Mouse (Mus musculus) T-helper 17 cell (primary cell): ENCODE results near the gene Ankrd33b.

Experiments
- in situ Hi-C, 2 experiments: fragments of 300-600 bp; cut with MboI, MseI; formaldehyde crosslinking; loops; 1 replicate in 1 of 2; 2 replicates in 1 of 2; pipeline ENCODE4 v1.15.1; 2025; ENCODE audit warnings: high pct_unique_total_duplicates in 2 of 2

Ankrd33b gene

GRCm38 (mm10) chr15:31369125-31369612 is 1.6 kb upstream of the Ankrd33b start:
- in situ Hi-C loops = loop anchor here (5.0 kb wide), 2 partner anchors 42 to 43 kb away; no protein-coding TSS in a partner anchor

DNA sequence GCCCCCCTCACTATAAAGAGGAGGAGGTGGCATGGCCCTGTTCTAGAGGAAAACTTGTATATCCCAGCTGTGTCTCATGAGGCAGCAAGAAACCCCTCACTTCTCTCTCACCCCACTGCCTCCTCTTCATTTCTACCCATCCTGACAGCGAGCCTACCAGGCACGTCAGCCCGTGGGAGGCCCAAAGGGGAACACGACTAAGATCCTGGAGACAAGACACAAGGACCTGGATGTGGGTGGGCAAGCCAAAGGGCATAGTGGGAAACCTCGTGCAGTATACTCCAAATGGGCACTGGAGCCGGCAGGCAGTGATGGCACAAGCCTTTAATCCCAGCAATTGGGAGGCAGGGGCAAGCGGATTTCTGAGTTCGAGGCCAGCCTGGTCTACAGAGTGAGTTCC is 1.0 kb upstream of the Ankrd33b start:
- in situ Hi-C loops = loop anchor here (5.0 kb wide), 2 partner anchors 41 to 44 kb away; no protein-coding TSS in a partner anchor

- in situ Hi-C loops = loop anchor here (5.0 kb wide), 2 partner anchors 40 to 45 kb away; no protein-coding TSS in a partner anchor
Observed at GRCm38 (mm10) chr15:31366596-31367480, 688 bp downstream of the Ankrd33b start.

- in situ Hi-C loops = loop anchor here (5.0 kb wide), 2 partner anchors 39 to 46 kb away; no protein-coding TSS in a partner anchor
Observed at GRCm38 (mm10) chr15:31365720-31366591, 1.6 kb downstream of the Ankrd33b start.

DNA sequence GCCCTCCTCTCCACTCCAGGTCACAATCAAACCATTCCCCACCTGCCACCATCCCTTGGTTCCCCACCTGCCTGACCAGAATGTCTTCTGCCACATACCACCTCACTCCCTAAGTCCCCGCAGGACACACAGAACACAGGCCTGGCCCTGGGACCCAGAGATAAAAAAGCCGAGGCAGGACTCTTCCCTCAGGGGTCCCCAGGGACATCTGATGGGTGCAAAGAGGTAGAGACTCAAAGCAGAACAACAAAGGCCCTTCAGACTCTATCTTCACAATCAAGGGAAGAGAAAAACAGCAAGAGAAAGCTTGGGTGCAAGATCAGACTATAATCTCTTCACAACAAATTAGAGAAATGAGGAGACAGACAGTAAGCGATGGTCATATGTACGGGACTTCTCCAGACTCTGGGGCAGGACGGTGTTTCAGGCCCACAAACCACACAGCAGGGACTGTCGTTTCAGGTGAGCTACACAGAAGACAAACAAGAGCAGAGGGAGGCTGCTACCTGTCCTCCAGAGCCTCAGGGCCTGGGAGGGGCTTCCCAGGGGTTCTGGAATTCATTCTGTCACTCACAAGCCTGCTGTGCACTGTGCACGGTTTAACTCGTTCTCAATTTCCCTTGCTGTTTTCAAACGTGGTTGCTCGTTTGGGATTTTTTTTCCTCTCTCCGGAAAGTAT is 2.3 kb downstream of the Ankrd33b start:
- in situ Hi-C loops = loop anchor here (5.0 kb wide), 2 partner anchors 38 to 47 kb away; no protein-coding TSS in a partner anchor

DNA sequence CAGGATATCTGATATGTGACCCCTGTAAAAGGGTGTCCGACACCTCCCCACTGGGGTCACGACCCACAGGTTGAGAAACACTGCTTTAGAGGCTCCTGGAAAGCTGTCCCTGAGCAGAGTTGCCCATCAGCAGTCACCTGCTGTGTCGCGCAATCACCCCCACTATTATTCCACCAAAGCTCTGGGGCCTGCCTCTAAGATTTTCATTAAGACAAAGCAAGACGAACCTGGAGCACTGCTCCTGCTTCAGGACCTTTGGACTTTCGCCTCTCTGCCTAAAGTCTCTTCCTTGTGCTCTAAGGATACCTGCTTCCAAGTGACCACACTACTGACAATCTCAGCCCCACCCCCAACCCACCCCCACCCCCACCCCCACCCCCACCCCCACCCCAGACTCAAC is 3.1 kb downstream of the Ankrd33b start:
- in situ Hi-C loops = no loop called here

DNA sequence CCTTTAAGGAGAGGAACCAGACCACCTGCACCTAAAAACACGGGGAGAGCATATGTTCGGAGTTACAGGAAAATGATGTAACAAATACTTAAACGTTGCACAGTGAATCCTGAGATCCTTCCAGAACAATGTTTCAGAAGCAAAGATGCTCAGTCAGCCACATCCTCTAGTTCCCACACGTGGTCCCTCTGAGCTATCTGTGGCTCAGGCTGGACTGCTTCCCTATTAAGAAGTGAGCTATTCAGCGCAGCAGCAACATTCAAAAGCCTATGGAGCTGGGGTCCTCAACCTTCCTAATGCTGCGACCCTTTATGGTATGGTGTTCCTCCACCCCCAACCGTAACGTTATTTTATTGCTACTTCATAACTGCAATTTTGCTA is 3.6 kb downstream of the Ankrd33b start:
- in situ Hi-C loops = no loop called here

DNA sequence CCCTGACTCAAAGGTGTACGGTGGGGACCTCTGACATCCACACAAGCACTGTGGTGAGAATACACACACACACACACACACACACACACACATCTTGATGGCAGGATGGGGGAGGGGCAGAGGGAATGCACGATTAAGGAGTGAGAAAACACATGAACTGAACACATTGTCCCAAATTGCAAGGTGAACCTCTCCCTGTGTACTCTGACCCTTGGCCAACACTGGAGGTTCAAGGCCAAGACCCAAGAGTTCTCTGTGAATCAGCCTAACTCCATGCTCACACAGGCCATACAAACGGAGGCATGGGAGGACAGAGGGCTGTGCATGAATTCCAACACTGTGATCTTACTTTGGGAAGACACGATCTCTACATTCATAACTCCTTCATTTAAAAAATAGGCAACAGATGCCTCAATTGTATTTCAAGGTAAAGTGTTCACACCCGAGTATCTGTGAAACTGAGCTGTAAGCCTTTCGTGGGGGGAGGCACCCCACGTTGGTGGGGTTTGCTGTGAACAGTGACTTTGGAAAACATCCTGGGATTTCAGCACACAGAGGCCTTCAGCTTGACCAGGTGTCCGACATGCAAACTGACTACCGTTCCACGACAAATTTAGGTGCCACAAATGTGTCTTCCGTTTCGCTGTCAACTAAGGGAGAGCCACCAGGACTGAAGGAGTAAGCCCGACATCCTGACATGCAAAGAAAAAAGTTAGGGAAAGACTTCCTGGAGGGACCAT is 4.1 kb downstream of the Ankrd33b start:
- in situ Hi-C loops = no loop called here

DNA sequence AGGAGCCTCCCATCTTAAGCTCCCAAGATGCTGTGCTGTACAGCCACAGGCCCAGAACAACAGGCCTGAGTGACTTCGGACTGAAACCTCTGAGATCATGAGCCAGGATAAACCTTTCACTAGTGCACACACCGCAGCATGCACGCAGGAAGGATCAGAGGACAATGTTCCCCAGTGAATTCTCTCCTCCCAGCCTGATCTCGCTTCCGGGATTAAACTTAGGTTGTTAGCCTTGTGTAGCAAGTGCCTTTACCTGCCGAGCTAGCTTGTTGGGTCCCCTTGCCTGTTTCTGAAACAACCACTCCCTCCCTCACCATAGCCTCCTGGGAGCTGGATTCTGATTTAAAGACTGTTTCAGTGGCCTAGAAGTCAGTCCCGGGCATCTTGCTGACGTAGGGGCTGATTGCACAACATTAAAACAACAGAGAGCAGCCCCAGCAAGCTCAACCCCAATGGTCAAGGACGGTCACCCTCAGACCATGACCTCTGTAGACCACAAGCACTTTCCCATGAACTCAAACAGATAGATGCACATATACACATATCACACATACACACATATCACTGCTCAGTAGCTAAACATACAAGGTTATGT is 6.2 kb downstream of the Ankrd33b start:
- in situ Hi-C loops = no loop called here

- in situ Hi-C loops = no loop called here
Observed at GRCm38 (mm10) chr15:31360593-31360992, 6.9 kb downstream of the Ankrd33b start.

DNA sequence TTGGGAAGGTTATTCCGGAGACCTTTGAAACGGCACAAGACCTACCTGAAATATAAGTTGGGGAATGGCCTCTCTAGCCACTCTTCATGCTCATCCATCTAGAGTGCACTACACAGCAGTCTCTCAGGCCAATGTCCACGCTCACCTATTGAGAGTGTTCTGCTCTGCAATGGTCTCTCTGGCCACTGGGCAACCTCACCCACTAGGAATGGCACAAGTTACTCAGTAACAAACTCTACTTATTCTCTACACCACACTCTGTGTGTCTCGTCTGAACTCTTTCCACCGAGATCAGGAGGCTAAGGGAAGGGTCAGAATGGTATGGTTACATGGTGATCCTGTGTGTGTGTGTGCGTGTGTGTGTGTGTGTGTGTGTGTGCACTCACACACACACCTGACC is 7.7 kb downstream of the Ankrd33b start:
- in situ Hi-C loops = no loop called here

GRCm38 (mm10) chr15:31352494-31353279 is 14.8 kb downstream of the Ankrd33b start:
- in situ Hi-C loops = no loop called here

GRCm38 (mm10) chr15:31349810-31350341 is 17.6 kb downstream of the Ankrd33b start:
- in situ Hi-C loops = loop anchor here (25.0 kb wide), 1 partner anchor 237 kb away; no protein-coding TSS in a partner anchor

DNA sequence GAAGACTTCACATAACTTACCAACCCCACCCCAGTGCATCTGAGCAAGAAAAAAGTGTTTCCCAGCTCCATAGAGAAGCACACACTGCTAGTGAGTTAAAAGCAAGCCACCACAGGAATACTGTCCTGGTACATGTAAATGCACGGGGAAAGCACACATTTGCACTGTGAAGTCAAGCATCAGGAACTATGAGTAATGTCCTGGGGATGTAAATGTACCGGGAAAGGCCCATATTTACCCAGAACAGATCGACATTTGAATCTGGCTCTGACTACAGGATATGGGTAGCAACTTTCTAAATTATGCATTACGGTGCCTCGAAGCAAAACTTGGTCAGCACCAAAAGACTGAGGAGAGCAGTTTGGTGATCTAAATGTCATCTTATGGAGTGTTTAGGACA is 18.5 kb downstream of the Ankrd33b start:
- in situ Hi-C loops = loop anchor here (25.0 kb wide), 1 partner anchor 238 kb away; no protein-coding TSS in a partner anchor

GRCm38 (mm10) chr15:31348241-31348640 is 19.3 kb downstream of the Ankrd33b start:
- in situ Hi-C loops = loop anchor here (25.0 kb wide), 1 partner anchor 239 kb away; no protein-coding TSS in a partner anchor

- in situ Hi-C loops = loop anchor here (25.0 kb wide), 1 partner anchor 241 kb away; no protein-coding TSS in a partner anchor
Observed at GRCm38 (mm10) chr15:31346508-31346907, 21.0 kb downstream of the Ankrd33b start.

GRCm38 (mm10) chr15:31345366-31345765 is 22.2 kb downstream of the Ankrd33b start:
- in situ Hi-C loops = loop anchor here (25.0 kb wide), 1 partner anchor 242 kb away; no protein-coding TSS in a partner anchor

- in situ Hi-C loops = loop anchor here (25.0 kb wide), 1 partner anchor 242 kb away; no protein-coding TSS in a partner anchor
Observed at GRCm38 (mm10) chr15:31344811-31345211, 22.7 kb downstream of the Ankrd33b start.

DNA sequence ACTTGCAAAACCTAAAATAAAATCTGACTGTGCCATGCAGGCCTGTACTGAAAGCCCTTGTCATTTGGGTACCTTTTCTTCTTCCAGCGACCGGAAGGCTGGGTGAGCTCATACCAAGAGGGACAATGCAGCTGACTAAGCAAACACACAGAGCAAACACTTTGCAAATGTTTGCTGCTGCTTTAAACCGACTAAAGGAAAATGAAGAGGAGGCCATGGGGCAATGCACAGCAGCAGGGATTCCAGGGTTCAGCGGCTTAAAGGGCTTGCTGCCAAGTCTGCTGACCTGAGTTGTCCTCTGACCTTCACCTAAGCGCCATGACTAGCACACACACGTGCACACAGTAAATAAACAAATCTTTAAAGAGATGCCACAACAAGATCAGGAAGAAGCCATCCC is 23.9 kb downstream of the Ankrd33b start:
- in situ Hi-C loops = loop anchor here (25.0 kb wide), 1 partner anchor 244 kb away; no protein-coding TSS in a partner anchor
